Mouse (Mus musculus) ovary, postnatal 14 days (tissue): ENCODE measurements around the gene Irx6.

ENCODE experiments used
- DNase-seq: peaks from one replicate; pipeline ENCODE4 v3.0.0; 2022; ENCODE audit warnings: low spot score

Gene Irx6

GRCm38 (mm10) chr8:92721936-92722321, 47.8 kb downstream of the Irx6 start:
- no peak for DNase-seq

- no peak for DNase-seq
Measured at GRCm38 (mm10) chr8:92723320-92723719, 49.2 kb downstream of the Irx6 start.

GRCm38 (mm10) chr8:92723947-92724346, 49.9 kb downstream of the Irx6 start:
- DNase-seq: no peak

DNA sequence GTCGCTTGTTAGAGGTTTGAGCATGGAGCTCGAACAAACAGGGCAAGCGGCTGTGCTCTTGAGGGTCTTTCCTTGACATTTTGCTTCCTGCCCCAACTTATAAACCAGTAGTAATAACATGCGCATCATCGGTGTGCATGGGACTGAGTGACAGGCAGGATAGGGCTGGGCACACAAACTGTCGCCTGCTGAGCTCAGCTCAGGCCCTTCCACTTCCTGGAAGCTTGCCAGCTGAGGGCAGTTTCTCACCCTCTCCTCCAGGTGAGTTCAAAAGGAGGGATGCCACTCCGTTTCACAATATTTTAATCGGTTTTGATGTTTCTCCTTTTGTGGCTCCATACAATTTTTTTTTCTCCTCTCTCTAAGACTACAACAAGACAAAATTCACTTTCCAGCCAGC, 50.3 kb downstream of the Irx6 start:
- DNase-seq: no peak
